Mouse (Mus musculus): ENCODE results near the gene Magi1.

GRCm38 (mm10) chr6:94122566-94123150, 161.1 kb downstream of the Magi1 start:
- no peak for TF ChIP-seq CTCF (IDR thresholded peaks at IDR 0.05; ENCODE audit: low read depth, low read length)
- no peak for TF ChIP-seq POLR2A (IDR thresholded peaks at IDR 0.05; ENCODE audit: extremely low read depth, insufficient read depth, low read length)
